In the genomic region with DNA sequence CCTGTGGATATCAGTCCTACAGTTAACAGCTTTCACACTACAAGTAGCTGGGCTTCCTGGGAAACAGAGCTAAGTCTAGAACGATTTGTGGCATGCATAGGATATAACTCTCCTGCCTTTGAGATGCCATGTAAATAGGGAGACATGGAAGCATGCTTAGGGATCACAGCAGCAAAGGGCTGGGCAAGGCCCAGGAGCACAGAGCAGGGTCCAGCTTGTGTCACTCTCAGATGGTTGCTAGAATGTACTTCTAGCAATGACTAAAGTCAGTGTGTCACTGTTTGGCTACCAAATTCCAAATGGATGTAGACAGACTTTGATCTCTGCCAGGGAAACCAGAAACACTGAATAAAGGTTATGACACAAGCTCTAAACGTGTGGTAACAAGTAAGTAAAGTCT, we compare ENCODE assay signal across 18 mouse cellular contexts.
"Had no signal": no experiment of that assay in that cellular context is flagged by ENCODE, and none has a peak within 500 bp of the region (broad histone marks: within the 10 kb centered on the region; RNA-seq: fewer than 3 reads in every experiment).

No protein-coding gene starts in this region.

- H3K36me3 ChIP-seq: limb, embryonic 12.5 days; limb, embryonic 15.5 days; liver, embryonic 15.5 days; midbrain, embryonic 12.5 days; midbrain, embryonic 15.5 days had no signal

- H3K9ac ChIP-seq: limb, embryonic 12.5 days; limb, embryonic 15.5 days; liver, embryonic 15.5 days; lung, embryonic 14.5 days; midbrain, embryonic 12.5 days; midbrain, embryonic 15.5 days had no signal

- ATAC-seq: lung, postnatal 0 days; midbrain, embryonic 15.5 days had no signal

- H3K4me3 ChIP-seq: limb, embryonic 12.5 days; limb, embryonic 15.5 days; liver, embryonic 15.5 days; midbrain, embryonic 12.5 days; midbrain, embryonic 15.5 days; myocyte had no signal

- H3K27ac ChIP-seq: limb, embryonic 12.5 days; limb, embryonic 15.5 days; liver, embryonic 15.5 days; macrophage; midbrain, embryonic 12.5 days; midbrain, embryonic 15.5 days had no signal

- H3K9me3 ChIP-seq: limb, embryonic 12.5 days; limb, embryonic 15.5 days; liver, embryonic 15.5 days; midbrain, embryonic 12.5 days; midbrain, embryonic 15.5 days had no signal

- H3K4me1 ChIP-seq: liver, embryonic 15.5 days had no signal

- DNase-seq: kidney, adult 18-20 months; kidney, adult 9 months; kidney, postnatal 14 days; kidney, postnatal 4 days; left cerebral cortex, postnatal 4 days; lung, embryonic 14.5 days; right cerebral cortex, adult 18-20 months; right cerebral cortex, postnatal 14 days; right cerebral cortex, postnatal 4 days; thymus, postnatal 25 days had no signal

- H3K4me2 ChIP-seq: limb, embryonic 12.5 days; limb, embryonic 15.5 days; liver, embryonic 15.5 days; lung, embryonic 14.5 days; midbrain, embryonic 12.5 days; midbrain, embryonic 15.5 days had no signal

- H3K27me3 ChIP-seq: limb, embryonic 12.5 days; limb, embryonic 15.5 days; liver, embryonic 15.5 days; midbrain, embryonic 12.5 days; midbrain, embryonic 15.5 days had no signal
